Mouse (Mus musculus) MEL (cell line): ENCODE results near the gene Arpp19.

Experiments
- BHLHE40 ChIP-seq: IDR thresholded peaks from 2 replicates; pipeline ENCODE4 v1.6.1; 2012; ENCODE audit warnings: low read depth, mild to moderate bottlenecking, inconsistent platforms, low read length, improper control_type of control experiment, borderline replicate concordance
- CTCF ChIP-seq, 3 experiments: IDR thresholded peaks in 2 of 3; conservative IDR thresholded peaks in 1 of 3; 2 replicates each; pipeline ENCODE4 v1.5.1; 2011 to 2012; ENCODE audit warnings: low read length in 3 of 3, low read depth in 2 of 3, mild to moderate bottlenecking in 2 of 3, improper control_type of control experiment in 1 of 3, inconsistent platforms in 1 of 3, mixed read lengths in 1 of 3, moderate library complexity in 1 of 3; ENCODE audit not compliant: control insufficient read depth in 1 of 3, insufficient read depth in 1 of 3, poor library complexity in 1 of 3, severe bottlenecking in 1 of 3
- E2F4 ChIP-seq: IDR thresholded peaks from 2 replicates; pipeline ENCODE4 v1.6.1; 2011; ENCODE audit warnings: low read depth, low read length, improper control_type of control experiment, borderline replicate concordance
- EP300 ChIP-seq, 2 experiments: IDR thresholded peaks; 2 replicates each; pipeline ENCODE4 v1.6.1; 2011; ENCODE audit warnings: improper control_type of control experiment in 2 of 2, low read length in 2 of 2, low read depth in 1 of 2, mild to moderate bottlenecking in 1 of 2
- MAFK ChIP-seq: IDR thresholded peaks from 2 replicates; pipeline ENCODE4 v1.6.1; 2011; ENCODE audit warnings: low read depth, mild to moderate bottlenecking, low read length, improper control_type of control experiment, borderline replicate concordance
- MXI1 ChIP-seq: IDR thresholded peaks from 2 replicates; pipeline ENCODE4 v1.6.1; 2011; ENCODE audit warnings: mild to moderate bottlenecking, low read depth, low read length, improper control_type of control experiment
- POLR2A ChIP-seq, 2 experiments: IDR thresholded peaks; 2 replicates each; pipeline ENCODE4 v1.6.1; 2011 to 2012; ENCODE audit warnings: low read length in 2 of 2, mild to moderate bottlenecking in 2 of 2, control low read depth in 1 of 2, improper control_type of control experiment in 1 of 2, low read depth in 1 of 2, moderate library complexity in 1 of 2; ENCODE audit not compliant: control insufficient read depth in 1 of 2, insufficient read depth in 1 of 2, poor library complexity in 1 of 2
- ZNF384 ChIP-seq: IDR thresholded peaks from 2 replicates; pipeline ENCODE4 v1.6.1; 2012; ENCODE audit warnings: low read depth, mild to moderate bottlenecking, inconsistent platforms, low read length, improper control_type of control experiment

DNA sequence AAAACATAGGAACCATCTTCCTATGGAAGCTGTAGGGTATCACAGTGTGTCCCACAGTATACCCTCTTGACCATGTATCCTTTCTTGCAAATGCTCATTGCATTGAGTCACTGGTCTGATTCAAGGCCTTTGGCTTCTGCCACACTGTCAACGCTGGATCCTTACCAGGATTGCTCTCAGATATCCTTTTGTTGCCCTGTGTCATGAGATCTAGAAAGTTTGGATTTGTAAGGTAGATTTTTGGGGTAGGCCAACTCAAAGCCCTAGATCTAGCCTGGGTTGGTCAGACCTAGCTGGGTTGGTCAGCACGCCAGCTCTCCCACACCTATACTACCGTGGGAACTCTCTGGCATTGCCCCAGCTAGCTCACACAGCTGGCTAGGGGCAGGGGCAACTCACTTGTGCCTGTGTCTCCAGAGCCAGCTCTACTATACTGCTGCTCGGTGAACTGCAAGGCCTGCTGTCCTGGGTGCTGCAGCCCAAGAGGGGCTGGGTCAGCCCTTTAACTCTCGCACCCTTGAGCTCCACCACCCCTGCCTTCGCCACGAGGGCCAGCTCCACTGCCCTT lies 48.4 kb upstream of the Arpp19 start:
- TF ChIP-seq CTCF (IDR thresholded peaks at IDR 0.05 in 2 of 3, conservative IDR thresholded peaks at IDR 0.05 in 1 of 3; ENCODE audit: control insufficient read depth in 1 of 3, insufficient read depth in 1 of 3, low read depth in 2 of 3, low read length in 3 of 3, poor library complexity in 1 of 3, severe bottlenecking in 1 of 3) (no peak), BHLHE40 (no peak), POLR2A (IDR thresholded peaks at IDR 0.05; ENCODE audit: control insufficient read depth in 1 of 2, insufficient read depth in 1 of 2, low read depth in 1 of 2, low read length in 2 of 2, poor library complexity in 1 of 2) (no peak), EP300 (IDR thresholded peaks at IDR 0.05; ENCODE audit: low read depth in 1 of 2, low read length in 2 of 2) (no peak), ZNF384 (no peak), MAFK (no peak), E2F4 (no peak), MXI1 (no peak)
